Mouse (Mus musculus) bone marrow, adult 2 months (tissue): ENCODE measurements around the gene Tsc22d2.

Experiments used
- CTCF ChIP-seq: fragments of 200-500 bp; IDR thresholded peaks from 2 replicates; pipeline ENCODE4 v1.5.1; 2011; ENCODE audit warnings: low read length, control low read depth; ENCODE audit not compliant: control insufficient read depth, insufficient read depth
- POLR2A ChIP-seq: fragments of 200-500 bp; IDR thresholded peaks from 2 replicates; pipeline ENCODE4 v1.6.1; 2011; ENCODE audit warnings: low read depth, mild to moderate bottlenecking, control low read depth, low read length, borderline replicate concordance; ENCODE audit not compliant: control insufficient read depth

- TF ChIP-seq CTCF (no peak), POLR2A (no peak)
These were observed 25.8 kb upstream of the Tsc22d2 start for GRCm38 (mm10) chr3:58388731-58389130.
